Mouse (Mus musculus) gastrocnemius, adult 2 months (tissue): ENCODE measurements around the gene Galnt7. TPM values are rescaled to one million over a fixed set of nuclear protein-coding genes. Genes with fewer than 3 reads are reported as not detected.
"Not testable (repeated sequence)": the region's sequence is repeated elsewhere in the genome, so short reads cannot be mapped to it uniquely, and the experiment has no call there.

Source experiments
- DNase-seq: peaks from one replicate; pipeline ENCODE4 v3.0.0; 2022
- H3K27ac ChIP-seq: fragments of 200-600 bp; 2 replicates; pipeline ENCODE4 v1.8.1; 2022; ENCODE audit warnings: mild to moderate bottlenecking
- H3K4me3 ChIP-seq: fragments of 200-600 bp; 2 replicates; pipeline ENCODE4 v1.8.1; 2022; ENCODE audit warnings: mild to moderate bottlenecking, moderate library complexity
- CTCF ChIP-seq: fragments of 200-600 bp; IDR thresholded peaks from 2 replicates; pipeline ENCODE4 v1.8.1; 2022; ENCODE audit warnings: antibody characterized with exemption, mild to moderate bottlenecking, moderate library complexity
- intact Hi-C: fragments of 180-260 bp; cut with DNase I; formaldehyde crosslinking; loops from one replicate; pipeline ENCODE4 v1.15.1; 2025
- total RNA-seq, 2 experiments: library from RNA; stranded (reverse); gene quantifications; 2 replicates each; pipeline ENCODE4 v1.2.3; 2021

The Galnt7 gene
- total RNA-seq, 2 experiments from 2014 or later: 2.5 to 3.0 TPM

DNA sequence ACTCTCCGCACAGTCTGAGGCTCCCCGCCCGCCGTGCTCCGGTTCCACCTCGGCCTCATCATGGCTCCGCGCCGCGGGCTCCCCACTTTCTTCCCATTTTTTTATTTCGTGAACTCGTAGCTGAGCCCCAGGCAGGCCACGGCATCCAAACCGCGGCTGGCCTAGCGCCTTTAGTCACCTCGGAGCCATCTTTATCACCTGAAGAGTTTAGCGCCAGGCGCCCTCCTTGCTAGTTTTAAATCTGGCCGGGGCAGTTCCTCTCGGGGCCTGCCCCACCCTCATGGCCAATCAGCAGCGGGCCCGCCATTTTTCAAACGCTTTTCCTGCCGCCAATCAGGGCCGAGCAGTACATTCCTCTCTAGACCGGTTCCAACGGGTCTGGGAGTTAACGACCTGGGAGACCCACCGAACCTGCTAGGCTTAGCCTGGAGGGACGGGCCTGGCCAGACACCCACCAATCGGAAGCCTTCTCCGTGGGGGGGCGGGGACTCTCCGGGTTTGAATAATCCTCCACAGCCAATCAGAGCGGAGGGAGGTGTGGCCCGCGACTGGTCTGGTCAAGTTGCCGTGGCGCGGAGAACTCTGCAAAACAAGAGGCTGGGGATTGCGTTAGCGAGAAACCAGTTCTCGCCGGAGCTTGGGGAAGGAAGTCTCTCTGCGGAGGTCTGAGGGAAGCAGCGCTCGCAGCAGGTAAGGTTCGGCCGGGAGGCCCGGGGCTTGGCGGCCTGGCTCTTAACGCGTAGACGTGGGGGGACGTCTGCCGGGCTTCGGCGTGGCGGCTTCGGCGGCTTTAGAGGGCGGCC, 141.3 kb downstream of the Galnt7 start, which contains the start of gene Hmgb2:
Hmgb2 (plus strand) TSS at position 592 of the 803 bp plus-strand sequence.
- DNase-seq: peak; percentile 100
- peak within 1 kb of the TSS; percentile 95 for H3K27ac ChIP-seq
- intact Hi-C loops: loop anchor here (2.0 kb wide), 1 partner anchor 23 kb away; no protein-coding TSS in a partner anchor
- no peak for TF ChIP-seq CTCF
- H3K4me3 ChIP-seq: peak within 1 kb of the TSS; percentile 100

DNA sequence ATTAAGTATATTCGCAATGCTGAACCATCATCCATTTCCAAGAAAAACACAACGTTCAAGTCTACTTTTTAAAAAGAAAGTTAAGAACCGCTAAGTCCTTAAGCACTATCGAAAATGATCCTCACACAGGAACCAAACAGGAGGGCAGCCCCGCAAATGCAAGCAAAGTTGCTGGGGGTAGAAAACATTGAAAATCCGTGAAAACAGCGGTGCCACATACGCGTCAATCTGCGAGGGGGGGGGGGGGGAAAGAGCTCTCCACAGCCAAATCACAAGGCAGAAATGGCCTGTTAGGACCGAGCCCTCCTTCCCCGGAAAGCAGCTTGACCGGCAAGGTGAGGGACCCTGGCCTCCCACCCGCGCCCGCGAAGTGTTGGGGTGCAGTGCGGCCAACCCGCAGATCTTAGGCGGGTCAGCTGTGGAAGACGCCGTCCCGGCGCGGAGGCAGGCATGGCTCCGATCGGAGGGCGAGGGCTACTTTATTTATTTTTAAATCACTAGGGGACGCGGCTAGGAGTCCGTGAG, 142.0 kb downstream of the Galnt7 start:
- Histone ChIP-seq H3K4me3 (peak overlapping the region; percentile 100), H3K27ac (peak overlapping the region; percentile 81)
- no peak for TF ChIP-seq CTCF
- DNase-seq: no peak
- intact Hi-C loops: loop anchor here (2.0 kb wide), 1 partner anchor 22 kb away; no protein-coding TSS in a partner anchor

DNA sequence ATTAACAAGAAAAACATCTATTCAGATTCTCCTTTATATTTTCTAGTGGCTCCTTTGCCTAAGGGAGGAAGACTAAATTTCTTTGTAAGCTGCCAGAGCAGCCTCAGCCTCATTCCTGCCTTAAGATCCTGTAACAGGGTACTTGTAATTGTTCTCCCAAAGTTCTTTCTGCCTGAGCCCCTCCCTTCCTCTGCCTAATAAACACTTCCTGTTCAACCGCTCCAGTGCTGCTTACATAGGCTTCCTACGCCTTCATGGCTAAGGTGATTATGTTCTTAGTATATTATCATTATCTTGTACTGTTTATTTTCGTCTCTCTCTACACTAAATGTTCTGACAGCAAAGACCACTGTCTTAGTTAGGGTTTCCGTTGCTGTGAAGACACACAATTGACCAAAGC, 144.2 kb downstream of the Galnt7 start:
- TF ChIP-seq CTCF: no peak
- intact Hi-C loops: no loop called here
- H3K4me3 ChIP-seq: no peak overlapping the region
- DNase-seq: no peak
- peak overlapping the region; percentile 29 for H3K27ac ChIP-seq

- TF ChIP-seq CTCF: no peak
- H3K27ac ChIP-seq: peak overlapping the region; percentile 38; the same call in 1 of the 2 replicates
- DNase-seq: no peak
- H3K4me3 ChIP-seq: no peak overlapping the region
- intact Hi-C loops: no loop called here
Measured at GRCm38 (mm10) chr8:57507556-57508063, 145.2 kb downstream of the Galnt7 start.

DNA sequence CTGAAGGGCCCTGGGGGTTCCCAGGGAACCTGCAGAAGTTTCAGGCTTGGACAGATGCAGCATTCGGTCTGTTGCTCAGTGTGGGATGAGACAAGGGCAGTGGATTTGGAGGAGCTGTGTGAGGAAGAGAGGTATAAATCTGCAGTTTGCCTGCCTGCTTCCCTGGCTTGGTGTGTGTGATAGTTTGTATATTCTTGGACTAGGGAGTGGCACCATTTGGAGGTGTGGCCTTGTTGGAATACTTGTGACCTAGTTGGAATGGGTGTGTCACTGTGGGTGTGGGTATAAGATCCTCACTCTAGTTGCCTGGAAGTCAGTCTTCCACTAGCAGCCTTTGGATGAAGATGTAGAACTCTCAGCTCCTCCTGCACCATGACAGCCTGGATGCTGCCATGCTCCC, 147.3 kb downstream of the Galnt7 start:
- H3K4me3 ChIP-seq, DNase-seq, intact Hi-C loops: not testable (repeated sequence)
- peak overlapping the region; percentile 32; the same call in 1 of the 2 replicates for H3K27ac ChIP-seq

DNA sequence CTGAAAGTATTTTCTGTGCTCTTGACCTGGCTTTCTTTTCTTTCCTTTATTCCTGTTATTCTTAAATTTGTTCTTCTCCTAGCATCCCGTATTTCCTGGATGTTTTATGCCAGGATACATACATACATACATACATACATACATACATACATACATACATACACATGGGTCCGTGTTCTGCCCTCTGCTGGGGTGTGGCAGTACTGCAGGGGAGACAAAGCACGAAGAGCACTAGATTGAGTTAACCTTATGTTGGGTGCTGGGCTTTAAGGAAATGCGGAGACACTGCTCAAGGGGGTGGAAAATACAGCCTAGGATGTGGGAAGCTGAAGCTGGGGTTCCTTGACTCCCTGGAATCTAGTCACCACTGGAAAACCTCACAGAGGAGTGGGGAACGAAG, 149.2 kb downstream of the Galnt7 start:
- DNase-seq: peak; percentile 58
- no peak overlapping the region for H3K27ac ChIP-seq
- intact Hi-C loops: no loop called here
- no peak overlapping the region for H3K4me3 ChIP-seq
- TF ChIP-seq CTCF: peak; percentile 79

DNA sequence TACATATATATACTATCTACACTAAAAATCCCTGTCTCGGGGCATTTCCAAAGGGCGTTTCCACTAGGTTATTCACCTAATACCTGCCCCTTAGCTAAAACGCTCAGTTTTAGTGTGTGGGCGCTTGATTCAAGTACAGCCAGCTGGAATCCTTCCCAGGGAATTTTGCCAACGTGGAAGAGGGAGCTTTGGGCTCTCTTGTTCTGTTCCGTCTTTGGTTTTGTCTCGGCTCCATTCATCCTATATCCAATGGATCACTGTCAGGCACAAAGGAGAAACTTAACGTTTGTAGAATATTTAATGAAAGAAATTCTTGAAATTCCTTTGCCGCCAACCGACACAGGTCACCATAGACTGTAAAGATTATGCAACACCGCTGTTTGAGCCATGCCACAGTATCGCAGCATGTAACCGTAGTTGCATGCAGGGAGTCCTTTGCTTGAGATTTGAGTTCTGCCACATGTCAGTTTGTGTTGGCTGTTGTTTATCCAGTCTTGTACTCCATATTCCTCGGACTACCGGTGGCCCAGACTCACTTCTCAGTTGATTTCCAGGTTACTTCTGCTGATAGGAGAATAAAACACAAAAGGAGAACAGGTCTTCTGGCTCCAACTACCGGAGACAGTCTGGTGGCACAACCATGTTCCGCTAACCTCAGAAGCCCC, 153.9 kb downstream of the Galnt7 start:
- no peak for TF ChIP-seq CTCF
- Histone ChIP-seq H3K4me3 (peak overlapping the region; percentile 66), H3K27ac (peak overlapping the region; percentile 62)
- DNase-seq: peak; percentile 43
- intact Hi-C loops: no loop called here

GRCm38 (mm10) chr8:57498494-57498846, 154.4 kb downstream of the Galnt7 start:
- TF ChIP-seq CTCF: no peak
- peak overlapping the region; percentile 62 for H3K27ac ChIP-seq
- DNase-seq: no peak
- H3K4me3 ChIP-seq: peak overlapping the region; percentile 66
- intact Hi-C loops: no loop called here

DNA sequence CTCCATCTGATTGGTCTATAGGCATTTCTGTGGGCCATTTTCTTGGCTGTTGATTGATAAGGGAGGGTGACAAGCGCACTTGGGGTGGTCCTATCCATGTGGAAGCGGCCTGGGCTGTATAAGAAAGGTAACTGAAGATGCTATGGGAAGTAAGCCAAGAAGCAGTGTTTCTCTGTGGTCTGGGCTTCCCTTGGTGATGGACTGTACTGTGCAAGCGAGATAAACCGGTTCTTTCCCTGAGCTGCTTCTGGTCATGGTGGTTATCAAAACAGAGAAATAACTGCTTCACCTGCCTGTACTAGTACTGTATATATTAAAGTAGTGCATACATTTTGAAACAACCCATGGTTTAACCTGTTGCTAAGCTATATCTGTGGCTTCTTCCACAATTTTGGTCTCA, 161.0 kb downstream of the Galnt7 start:
- intact Hi-C loops: no loop called here
- no peak for DNase-seq
- TF ChIP-seq CTCF: no peak
- Histone ChIP-seq H3K4me3 (no peak overlapping the region), H3K27ac (no peak overlapping the region)

GRCm38 (mm10) chr8:57489896-57490295, 162.9 kb downstream of the Galnt7 start:
- no peak overlapping the region for H3K27ac ChIP-seq
- no peak for DNase-seq
- H3K4me3 ChIP-seq: no peak overlapping the region
- TF ChIP-seq CTCF: no peak
- intact Hi-C loops: loop anchor here (2.0 to 5.0 kb wide), 2 partner anchors 21 to 37 kb away; partner anchors contain the start of gene Hmgb2

DNA sequence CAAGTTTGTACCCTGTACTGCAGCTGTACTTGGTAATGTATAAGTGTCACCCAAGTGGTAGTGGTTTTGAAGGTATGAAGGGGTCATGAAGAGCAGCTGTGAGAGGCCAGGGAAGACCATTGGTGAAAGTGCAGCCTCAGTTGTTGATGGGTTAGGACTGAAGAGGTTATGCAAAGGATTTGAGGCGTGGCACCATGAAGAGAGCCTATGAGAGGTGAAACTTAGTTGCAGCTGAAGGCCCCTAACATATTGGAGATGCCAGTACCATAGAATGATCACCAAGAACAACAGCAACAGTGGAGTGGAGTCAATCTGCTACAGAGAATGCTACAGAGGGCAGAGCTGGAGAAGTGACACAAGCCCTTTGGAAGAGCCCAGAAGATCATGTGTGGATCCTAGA, 163.5 kb downstream of the Galnt7 start:
- no peak for DNase-seq
- TF ChIP-seq CTCF: no peak
- Histone ChIP-seq H3K4me3 (no peak overlapping the region), H3K27ac (peak overlapping the region; percentile 97; the same call in 1 of the 2 replicates)
- intact Hi-C loops: loop anchor here (2.0 to 5.0 kb wide), 2 partner anchors 21 to 38 kb away; partner anchors contain the start of gene Hmgb2

DNA sequence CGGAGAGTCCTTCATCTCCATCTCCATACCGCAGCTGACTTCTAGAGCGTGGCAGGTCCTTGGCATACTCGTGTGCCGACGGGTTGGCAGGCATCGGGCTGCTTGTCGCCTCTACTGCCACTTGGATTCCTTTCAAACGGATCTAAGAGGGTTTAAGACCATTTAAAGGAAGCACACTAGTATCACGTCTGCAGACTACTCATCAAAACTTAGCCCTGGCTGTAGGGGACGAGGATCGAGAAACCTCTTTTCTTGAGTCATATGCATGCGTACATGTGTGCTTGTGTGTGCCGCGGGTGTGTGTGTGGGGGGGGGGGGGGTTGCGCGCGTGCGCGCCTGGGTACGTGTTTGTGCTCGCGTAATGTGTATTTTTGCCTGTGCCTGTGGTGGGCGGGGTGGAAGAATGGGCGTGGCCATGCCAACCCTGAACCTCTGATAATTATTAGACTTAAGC, 164.5 kb downstream of the Galnt7 start:
- DNase-seq: peak; percentile 78
- H3K27ac ChIP-seq: peak overlapping the region; percentile 97
- H3K4me3 ChIP-seq: peak overlapping the region; percentile 94
- intact Hi-C loops: loop anchor here (2.0 to 5.0 kb wide), 2 partner anchors 22 to 39 kb away; partner anchors contain the start of gene Hmgb2
- no peak for TF ChIP-seq CTCF
